Mouse (Mus musculus): ENCODE measurements at regions not wholly inside any gene's neighbourhood (a gene's known extent, or its start where the extent isn't known, plus 50 kb on each side); places are given as distances from the start of the nearest gene placed in this dataset.

DNA sequence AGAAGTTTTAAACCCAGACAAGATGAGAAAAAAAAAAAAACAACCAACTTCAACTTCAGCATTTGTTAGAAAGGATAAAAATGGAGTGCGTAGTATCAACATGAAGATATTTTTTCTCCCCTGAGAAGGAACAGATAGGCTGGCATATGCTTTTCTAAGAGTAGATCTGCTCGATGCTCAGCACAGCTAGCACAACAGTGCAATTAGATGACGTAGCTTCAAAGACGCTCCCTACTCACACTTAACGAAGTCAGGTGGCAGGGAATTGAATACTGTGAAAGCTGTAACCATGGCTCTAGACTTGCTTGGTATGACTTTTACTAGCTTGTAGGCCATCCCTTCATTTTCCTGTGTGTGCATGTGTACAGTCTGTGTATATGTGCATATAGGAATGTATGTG is 299.5 kb downstream of the Tmem182 start:
- no peaks in the 10 kb centered on the region for H3K4me1 ChIP-seq (replicated peaks)
- no peaks in the 10 kb centered on the region for H3K27me3 ChIP-seq
- no peak overlapping the region for H3K9ac ChIP-seq (replicated peaks)
- no peaks in the 10 kb centered on the region for H3K9me3 ChIP-seq
- WGBS: 81% methylated on average over 5 of the region's 5 CpGs
- H3K4me3 ChIP-seq (replicated peaks): no peak overlapping the region
- H3K4me2 ChIP-seq: no peak overlapping the region
- no peaks in the 10 kb centered on the region for H3K36me3 ChIP-seq
- no peak overlapping the region for H3K27ac ChIP-seq
- ATAC-seq (ENCODE audit: insufficient number of reproducible peaks, insufficient read depth, low FRiP score, low TSS enrichment, low read depth): no peak

DNA sequence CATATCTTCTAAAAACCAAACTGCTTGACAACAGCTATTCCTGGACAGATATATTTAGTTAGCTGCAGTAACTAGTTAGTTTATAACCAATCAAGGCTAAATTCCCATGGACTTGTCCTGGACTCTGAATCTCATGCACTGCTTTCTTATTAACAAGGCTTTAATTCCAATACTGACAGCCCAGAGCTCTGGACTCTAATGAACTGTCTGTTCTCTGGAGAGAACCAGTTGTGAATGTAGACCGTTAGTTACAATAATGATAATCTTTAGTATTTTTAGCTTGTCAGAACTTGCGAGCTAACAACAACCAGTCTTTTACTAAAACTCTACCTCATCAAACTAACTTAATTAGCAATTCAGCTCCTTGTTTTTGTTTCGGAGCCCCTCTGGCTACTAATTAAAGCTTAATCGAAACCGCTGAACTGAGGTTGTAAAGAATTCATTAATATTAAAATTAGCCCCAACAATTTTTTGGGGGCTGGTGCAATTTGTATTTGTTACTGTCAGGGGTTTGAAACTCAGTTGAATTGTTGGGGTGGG is 316.3 kb downstream of the Tmem182 start:
- WGBS: 40% methylated on average over 5 of the region's 5 CpGs

DNA sequence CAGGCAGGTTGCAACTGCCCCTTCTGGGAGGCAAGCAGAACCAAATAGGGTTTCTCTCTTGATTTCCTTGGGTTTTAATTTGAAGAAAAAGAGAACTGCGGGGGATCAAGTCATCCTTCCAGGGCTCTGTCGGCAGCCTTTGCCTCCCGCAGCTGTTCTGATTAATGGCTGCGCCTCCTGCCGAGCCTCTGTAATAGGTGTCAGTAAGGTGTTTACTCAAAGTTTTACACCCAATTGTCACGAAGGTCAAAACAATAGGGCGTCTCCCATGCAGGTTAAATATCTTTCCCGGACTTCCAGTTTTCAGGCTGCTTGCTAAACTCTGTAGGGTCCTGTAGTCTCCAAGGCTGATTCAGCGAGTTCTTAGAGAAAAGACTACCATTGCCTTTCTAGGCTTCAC is 326.0 kb downstream of the Tmem182 start:
- WGBS: 4% methylated on average over 9 of the region's 9 CpGs
- no peaks in the 10 kb centered on the region for H3K36me3 ChIP-seq

More for the DNA sequence above, 316.3 kb downstream of the Tmem182 start:
- Histone ChIP-seq H3K9ac (replicated peaks) (no peak overlapping the region), H3K27me3 (no peaks in the 10 kb centered on the region), H3K4me1 (replicated peaks) (no peaks in the 10 kb centered on the region), H3K36me3 (no peaks in the 10 kb centered on the region), H3K4me3 (replicated peaks) (no peak overlapping the region), H3K4me2 (no peak overlapping the region; the same call in 1 of the 2 replicates), H3K9me3 (no peaks in the 10 kb centered on the region), H3K27ac (no peak overlapping the region)
- ATAC-seq (ENCODE audit: insufficient number of reproducible peaks, insufficient read depth, low FRiP score, low TSS enrichment, low read depth): no peak

DNA sequence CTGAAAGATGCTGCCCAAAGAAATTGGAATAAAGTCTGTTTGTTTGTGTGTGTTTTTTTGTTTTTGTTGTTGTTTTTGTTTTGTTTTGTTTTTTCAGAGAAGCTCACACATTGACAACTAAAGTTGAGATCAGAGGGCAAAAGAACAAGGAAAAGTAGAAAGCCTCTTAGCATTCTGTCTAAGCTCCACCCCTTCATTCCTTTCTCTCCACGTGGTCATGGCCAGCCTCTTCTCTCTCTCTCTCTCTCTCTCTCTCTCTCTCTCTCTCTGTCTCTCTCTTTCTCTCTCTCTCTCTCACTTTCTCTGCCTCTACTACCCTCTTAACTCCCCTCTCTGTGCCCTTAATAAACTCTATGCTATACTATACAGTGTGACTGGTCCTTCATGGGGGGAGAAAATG is 327.7 kb downstream of the Tmem182 start:
- no peak for ATAC-seq (ENCODE audit: insufficient number of reproducible peaks, insufficient read depth, low FRiP score, low TSS enrichment, low read depth)
- Histone ChIP-seq H3K36me3 (no peaks in the 10 kb centered on the region), H3K9me3 (no peaks in the 10 kb centered on the region), H3K4me2 (no peak overlapping the region), H3K27ac (no peak overlapping the region), H3K4me1 (replicated peaks) (peaks cover 10% of the 10 kb centered on the region; the same call in 1 of the 2 replicates), H3K4me3 (replicated peaks) (no peak overlapping the region), H3K9ac (replicated peaks) (no peak overlapping the region), H3K27me3 (peaks cover 23% of the 10 kb centered on the region)
- 19% methylated on average over 1 of the region's 1 CpGs for WGBS

More for the DNA sequence above, 326.0 kb downstream of the Tmem182 start:
- Histone ChIP-seq H3K9me3 (no peaks in the 10 kb centered on the region), H3K27me3 (peaks cover 23% of the 10 kb centered on the region), H3K4me3 (replicated peaks) (no peak overlapping the region), H3K4me2 (peak overlapping the region; percentile 21; the same call in 1 of the 2 replicates), H3K27ac (no peak overlapping the region), H3K9ac (replicated peaks) (no peak overlapping the region), H3K4me1 (replicated peaks) (peaks cover 14% of the 10 kb centered on the region; the same call in 1 of the 2 replicates)
- ATAC-seq (ENCODE audit: insufficient number of reproducible peaks, insufficient read depth, low FRiP score, low TSS enrichment, low read depth): no peak

DNA sequence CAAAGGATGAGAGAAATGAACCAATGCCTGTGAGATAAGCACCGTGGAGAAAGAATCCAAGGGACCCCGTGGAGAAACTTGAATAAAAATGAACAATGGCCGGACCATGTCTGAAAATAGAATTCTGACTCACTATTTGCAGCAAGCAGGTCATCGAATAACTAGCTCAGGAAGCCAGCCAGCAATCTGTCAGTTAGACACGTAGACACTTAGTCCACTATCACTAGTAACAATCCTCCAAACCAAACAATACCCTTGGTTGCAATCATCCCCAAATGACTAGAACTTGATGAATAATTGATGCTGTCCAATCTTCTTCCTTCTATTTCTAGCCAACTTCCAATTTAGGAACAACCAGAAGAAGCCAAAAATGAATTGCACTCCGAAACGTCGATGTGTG is 328.5 kb downstream of the Tmem182 start:
- no peaks in the 10 kb centered on the region for H3K9me3 ChIP-seq
- no peak for ATAC-seq (ENCODE audit: insufficient number of reproducible peaks, insufficient read depth, low FRiP score, low TSS enrichment, low read depth)
- H3K4me3 ChIP-seq (replicated peaks): no peak overlapping the region
- H3K36me3 ChIP-seq: no peaks in the 10 kb centered on the region
- no peak overlapping the region for H3K9ac ChIP-seq (replicated peaks)
- H3K4me2 ChIP-seq: no peak overlapping the region
- WGBS: 87% methylated on average over 8 of the region's 8 CpGs
- H3K4me1 ChIP-seq (replicated peaks): peaks cover 6% of the 10 kb centered on the region; the same call in 1 of the 2 replicates
- no peak overlapping the region for H3K27ac ChIP-seq
- H3K27me3 ChIP-seq: peaks cover 23% of the 10 kb centered on the region

DNA sequence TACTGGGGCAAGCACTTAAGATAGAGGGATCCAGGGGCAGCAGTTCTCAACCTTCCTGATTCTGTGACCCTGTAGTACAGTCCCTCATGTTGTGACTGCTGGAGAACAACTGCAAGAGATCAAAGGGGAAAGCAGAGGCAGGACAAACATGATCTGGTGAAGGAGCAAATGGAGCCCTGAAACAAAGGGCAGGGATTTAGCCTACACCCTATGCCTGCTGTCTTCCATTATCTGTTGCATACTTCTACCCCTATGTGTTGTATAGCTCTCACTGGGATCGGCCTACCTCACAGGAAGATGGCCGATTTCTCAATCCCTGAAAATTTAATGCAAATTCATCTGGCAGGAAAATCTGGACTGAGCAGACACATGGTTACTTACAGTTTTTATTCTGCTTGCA is 334.3 kb downstream of the Tmem182 start:
- no peaks in the 10 kb centered on the region for H3K9me3 ChIP-seq
- H3K27ac ChIP-seq: no peak overlapping the region
- 82% methylated on average over 2 of the region's 2 CpGs for WGBS
- H3K36me3 ChIP-seq: no peaks in the 10 kb centered on the region
- no peaks in the 10 kb centered on the region for H3K4me1 ChIP-seq (replicated peaks)
- no peak overlapping the region for H3K4me2 ChIP-seq
- H3K4me3 ChIP-seq (replicated peaks): no peak overlapping the region
- H3K27me3 ChIP-seq: no peaks in the 10 kb centered on the region
- no peak overlapping the region for H3K9ac ChIP-seq (replicated peaks)
- no peak for ATAC-seq (ENCODE audit: insufficient number of reproducible peaks, insufficient read depth, low FRiP score, low TSS enrichment, low read depth)

DNA sequence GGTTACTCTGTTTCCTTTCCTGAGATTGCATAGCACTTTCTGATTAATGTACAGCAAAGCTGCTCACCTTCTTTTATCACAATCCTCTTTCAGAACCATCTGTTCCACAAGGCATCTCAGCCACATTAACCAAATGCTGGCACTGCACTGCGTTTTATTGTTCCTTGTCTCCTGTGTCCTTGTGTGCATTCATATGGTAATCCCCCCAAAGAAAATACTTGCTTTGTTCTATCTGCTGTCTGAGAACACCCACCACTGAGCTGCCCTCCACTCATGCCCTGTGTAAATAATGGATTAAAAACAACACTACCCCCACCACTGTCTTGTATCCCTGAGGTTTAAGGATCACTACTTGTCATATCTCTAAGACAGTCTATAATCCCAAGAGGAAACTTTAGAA is 335.1 kb downstream of the Tmem182 start:
- no peaks in the 10 kb centered on the region for H3K9me3 ChIP-seq
- H3K4me2 ChIP-seq: no peak overlapping the region
- no peak overlapping the region for H3K9ac ChIP-seq (replicated peaks)
- H3K27me3 ChIP-seq: no peaks in the 10 kb centered on the region
- no peak overlapping the region for H3K4me3 ChIP-seq (replicated peaks)
- H3K27ac ChIP-seq: no peak overlapping the region
- 59% methylated on average over 1 of the region's 1 CpGs for WGBS
- no peaks in the 10 kb centered on the region for H3K4me1 ChIP-seq (replicated peaks)
- H3K36me3 ChIP-seq: no peaks in the 10 kb centered on the region
- no peak for ATAC-seq (ENCODE audit: insufficient number of reproducible peaks, insufficient read depth, low FRiP score, low TSS enrichment, low read depth)

DNA sequence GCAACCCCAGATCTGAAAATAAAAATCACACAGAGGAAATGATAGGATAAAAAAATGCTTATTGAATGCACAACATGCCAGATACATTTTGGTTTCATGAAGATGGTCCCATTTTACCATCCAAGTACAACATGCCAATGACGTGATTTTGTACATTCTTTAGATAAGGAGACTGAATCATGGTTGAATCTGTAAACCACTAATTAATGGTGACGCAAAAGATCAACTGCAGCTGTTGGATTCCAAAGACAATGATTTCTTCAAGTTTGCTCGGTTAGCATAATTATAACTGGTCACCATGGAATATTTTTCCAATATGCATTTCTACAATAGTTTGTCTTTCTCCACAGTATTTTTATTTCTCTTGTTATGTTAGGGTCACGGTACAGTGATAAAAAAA is 336.6 kb downstream of the Tmem182 start:
- Histone ChIP-seq H3K27me3 (no peaks in the 10 kb centered on the region), H3K4me2 (no peak overlapping the region), H3K4me1 (replicated peaks) (no peaks in the 10 kb centered on the region), H3K9ac (replicated peaks) (no peak overlapping the region), H3K27ac (no peak overlapping the region), H3K9me3 (no peaks in the 10 kb centered on the region), H3K36me3 (no peaks in the 10 kb centered on the region), H3K4me3 (replicated peaks) (no peak overlapping the region)
- 88% methylated on average over 4 of the region's 4 CpGs for WGBS
- ATAC-seq (ENCODE audit: insufficient number of reproducible peaks, insufficient read depth, low FRiP score, low TSS enrichment, low read depth): no peak

DNA sequence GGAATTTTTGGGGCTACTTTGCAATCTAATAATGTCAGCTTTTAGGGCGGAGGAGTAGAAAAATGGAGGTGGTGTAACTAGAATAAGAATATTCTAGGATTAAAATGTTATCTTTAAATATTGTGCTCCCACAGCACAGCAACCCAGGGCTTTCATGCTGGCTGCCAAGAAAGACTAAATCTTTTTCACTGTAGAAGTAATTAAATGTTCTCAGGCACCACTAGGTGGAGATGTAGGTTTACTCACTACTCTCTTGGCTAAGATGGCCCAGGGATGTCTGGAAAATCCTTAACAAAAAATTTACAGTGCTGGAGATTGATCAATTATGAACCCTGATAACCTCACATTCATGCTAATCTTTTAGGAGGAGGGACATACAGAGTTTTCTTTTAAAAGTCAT is 347.1 kb downstream of the Tmem182 start:
- no peaks in the 10 kb centered on the region for H3K36me3 ChIP-seq
- no peaks in the 10 kb centered on the region for H3K4me1 ChIP-seq (replicated peaks)
- no peaks in the 10 kb centered on the region for H3K27me3 ChIP-seq
- no peak overlapping the region for H3K27ac ChIP-seq
- no peak overlapping the region for H3K4me2 ChIP-seq
- ATAC-seq (ENCODE audit: insufficient number of reproducible peaks, insufficient read depth, low FRiP score, low TSS enrichment, low read depth): no peak
- no peaks in the 10 kb centered on the region for H3K9me3 ChIP-seq
- no peak overlapping the region for H3K9ac ChIP-seq (replicated peaks)
- 61% methylated on average over 1 of the region's 1 CpGs for WGBS
- no peak overlapping the region for H3K4me3 ChIP-seq (replicated peaks)

DNA sequence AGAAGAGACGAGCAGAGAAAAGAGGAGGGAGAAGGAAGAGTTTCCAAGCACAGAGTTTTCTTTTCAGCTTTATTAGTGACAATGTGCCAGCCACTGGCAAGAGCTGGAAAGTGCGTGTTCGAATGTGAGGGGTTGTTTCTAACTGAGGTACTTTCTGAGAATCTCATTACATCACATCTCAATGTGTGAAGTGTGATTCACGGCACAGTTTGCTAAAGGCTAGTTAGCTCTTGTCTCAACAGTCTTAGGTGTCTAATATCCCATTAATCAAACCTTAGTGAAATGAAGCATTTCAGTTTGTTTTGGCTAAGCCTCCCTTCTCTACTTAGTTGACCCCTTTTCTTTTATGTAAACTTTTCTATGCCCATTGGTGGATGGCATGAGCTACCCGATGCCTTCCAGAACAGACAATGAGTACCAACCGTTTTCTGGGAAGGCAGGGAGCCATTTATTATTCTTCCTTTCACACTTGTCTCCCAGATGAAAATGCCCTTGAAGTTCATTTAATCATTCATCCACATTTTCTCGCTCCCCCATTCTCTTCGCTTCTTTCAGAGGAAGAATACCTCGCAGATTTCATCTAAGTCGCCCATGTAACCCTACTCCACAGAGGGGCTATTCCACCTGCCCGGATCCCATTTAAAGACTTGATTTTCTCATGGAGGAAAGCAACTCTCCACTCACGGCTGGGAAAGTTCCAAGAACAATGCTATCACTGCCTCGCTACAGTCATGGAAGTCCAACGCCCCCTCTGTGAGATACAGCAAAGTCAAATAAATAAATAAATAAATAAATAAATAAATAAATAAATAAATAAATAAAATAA is 348.0 kb downstream of the Tmem182 start:
- Histone ChIP-seq H3K27me3 (no peaks in the 10 kb centered on the region), H3K27ac (no peak overlapping the region), H3K4me2 (no peak overlapping the region), H3K36me3 (no peaks in the 10 kb centered on the region), H3K4me1 (replicated peaks) (no peaks in the 10 kb centered on the region), H3K9ac (replicated peaks) (no peak overlapping the region), H3K4me3 (replicated peaks) (no peak overlapping the region), H3K9me3 (no peaks in the 10 kb centered on the region)
- ATAC-seq (ENCODE audit: insufficient number of reproducible peaks, insufficient read depth, low FRiP score, low TSS enrichment, low read depth): no peak
- 81% methylated on average over 14 of the region's 14 CpGs for WGBS

DNA sequence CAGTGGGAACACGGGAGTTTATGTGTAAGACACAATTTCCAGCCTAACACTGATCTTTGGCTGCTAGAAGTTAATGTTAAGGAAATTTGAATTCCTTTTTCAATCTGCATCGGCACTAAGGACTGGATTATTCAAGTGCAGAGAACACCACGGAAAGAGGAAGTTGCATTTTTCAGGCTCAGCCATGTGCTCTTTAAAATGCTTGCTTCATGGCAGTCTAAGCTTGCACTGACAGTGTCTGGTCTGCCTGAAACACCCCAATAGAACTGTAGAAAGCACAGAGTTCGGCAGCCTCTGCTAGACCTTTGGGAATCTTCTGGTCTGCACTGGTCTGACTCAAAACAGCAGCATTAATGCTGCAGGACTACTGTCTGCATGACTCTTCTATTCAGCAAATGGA is 348.8 kb downstream of the Tmem182 start:
- no peak for ATAC-seq (ENCODE audit: insufficient number of reproducible peaks, insufficient read depth, low FRiP score, low TSS enrichment, low read depth)
- no peaks in the 10 kb centered on the region for H3K36me3 ChIP-seq
- WGBS: 64% methylated on average over 4 of the region's 4 CpGs
- H3K4me3 ChIP-seq (replicated peaks): no peak overlapping the region
- no peak overlapping the region for H3K27ac ChIP-seq
- no peaks in the 10 kb centered on the region for H3K9me3 ChIP-seq
- no peak overlapping the region for H3K9ac ChIP-seq (replicated peaks)
- no peaks in the 10 kb centered on the region for H3K4me1 ChIP-seq (replicated peaks)
- no peaks in the 10 kb centered on the region for H3K27me3 ChIP-seq
- H3K4me2 ChIP-seq: no peak overlapping the region

DNA sequence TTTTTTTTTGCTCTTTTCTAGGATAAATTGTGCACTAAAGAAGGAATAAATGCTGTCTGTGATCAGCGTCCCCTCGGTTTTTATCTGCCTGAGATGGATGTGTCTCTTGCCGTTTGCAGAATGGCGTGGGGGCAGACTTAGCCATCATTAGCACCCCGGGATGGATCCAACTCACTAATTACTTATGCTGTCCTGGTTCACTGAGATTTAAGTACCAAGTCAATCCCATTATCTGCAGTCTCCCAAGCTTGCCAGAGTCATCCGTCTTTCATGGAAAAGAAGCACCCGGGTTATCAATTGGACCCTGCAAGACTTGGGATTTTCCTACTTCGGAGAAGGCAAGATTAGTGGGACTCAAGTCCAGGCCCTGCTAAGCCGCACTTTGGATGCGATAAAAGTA is 351.5 kb downstream of the Tmem182 start:
- no peak for ATAC-seq (ENCODE audit: insufficient number of reproducible peaks, insufficient read depth, low FRiP score, low TSS enrichment, low read depth)
- H3K4me1 ChIP-seq (replicated peaks): no peaks in the 10 kb centered on the region
- no peak overlapping the region for H3K4me2 ChIP-seq
- 64% methylated on average over 10 of the region's 10 CpGs for WGBS
- no peaks in the 10 kb centered on the region for H3K27me3 ChIP-seq
- H3K27ac ChIP-seq: no peak overlapping the region
- no peak overlapping the region for H3K9ac ChIP-seq (replicated peaks)
- no peaks in the 10 kb centered on the region for H3K9me3 ChIP-seq
- no peak overlapping the region for H3K4me3 ChIP-seq (replicated peaks)
- no peaks in the 10 kb centered on the region for H3K36me3 ChIP-seq

Measured in limb, embryonic 12.5 days (tissue).